Mouse (Mus musculus): ENCODE measurements around the gene Tasp1.
A peak's percentile ranks its signal among the peaks of the same experiment; 100 is the strongest.
"Not testable (repeated sequence)": the region's sequence is repeated elsewhere in the genome, so short reads cannot be mapped to it uniquely, and the experiment has no call there.

Tasp1 gene

DNA sequence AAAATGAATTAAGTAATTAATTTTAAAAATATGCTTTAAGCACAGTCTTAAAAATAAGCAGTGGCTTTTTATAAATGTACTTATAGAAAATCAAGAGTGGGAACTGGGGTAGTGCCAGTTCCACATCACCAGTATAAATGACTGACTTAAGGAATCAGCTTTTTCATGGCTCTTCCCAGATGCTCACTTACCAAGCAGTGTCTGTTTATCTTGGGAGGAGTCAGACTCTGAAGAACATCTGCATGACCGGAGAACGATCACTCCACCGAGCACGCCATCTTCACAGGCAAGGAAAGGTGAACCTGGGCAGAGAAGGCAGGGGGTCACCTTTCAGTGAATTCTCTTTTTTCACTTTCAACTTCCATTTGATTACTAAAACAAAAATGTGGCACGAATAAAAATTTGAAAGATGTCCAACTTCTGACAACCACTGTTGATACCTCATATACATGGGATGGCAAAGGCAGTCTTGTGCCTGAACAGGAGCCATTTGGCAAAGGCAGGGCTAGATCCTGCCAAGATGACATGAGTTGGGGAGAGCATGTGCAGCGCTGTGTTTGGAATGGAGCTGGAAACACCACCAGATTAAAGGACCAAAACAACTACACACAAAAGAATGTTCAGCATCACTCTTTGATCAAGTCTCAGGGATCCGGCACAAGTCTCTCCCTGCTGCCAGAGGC lies 182.9 kb downstream of the Tasp1 start:
- DNase-seq (ENCODE audit: low read depth, low spot score), result no peak

DNA sequence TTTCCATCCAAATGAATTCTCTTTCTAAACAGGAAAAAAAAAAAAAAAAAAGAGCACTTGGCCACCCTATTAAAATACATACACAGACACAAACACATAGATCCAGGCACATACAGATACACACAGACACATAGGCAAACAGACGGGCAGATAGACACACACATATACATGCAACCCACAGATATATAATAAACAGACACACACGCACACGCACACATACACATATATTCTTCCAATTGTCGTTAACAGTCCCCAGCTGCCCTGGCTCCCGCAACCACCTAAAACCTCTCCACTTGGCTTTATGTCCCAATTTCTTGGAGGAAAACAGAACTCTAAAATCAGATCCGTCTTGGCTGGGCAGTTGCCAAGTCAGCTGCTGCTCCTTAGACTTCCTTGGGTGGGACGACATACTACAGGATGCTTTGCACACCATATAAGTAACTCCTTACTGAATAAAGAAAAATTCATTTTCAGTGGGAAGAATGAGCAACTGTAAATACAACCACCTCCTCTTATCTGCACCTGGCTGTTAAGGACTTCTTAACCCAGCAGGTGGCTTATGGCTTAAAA lies 188.5 kb downstream of the Tasp1 start:
- DNase-seq (ENCODE audit: low read depth, low spot score), result no peak

DNA sequence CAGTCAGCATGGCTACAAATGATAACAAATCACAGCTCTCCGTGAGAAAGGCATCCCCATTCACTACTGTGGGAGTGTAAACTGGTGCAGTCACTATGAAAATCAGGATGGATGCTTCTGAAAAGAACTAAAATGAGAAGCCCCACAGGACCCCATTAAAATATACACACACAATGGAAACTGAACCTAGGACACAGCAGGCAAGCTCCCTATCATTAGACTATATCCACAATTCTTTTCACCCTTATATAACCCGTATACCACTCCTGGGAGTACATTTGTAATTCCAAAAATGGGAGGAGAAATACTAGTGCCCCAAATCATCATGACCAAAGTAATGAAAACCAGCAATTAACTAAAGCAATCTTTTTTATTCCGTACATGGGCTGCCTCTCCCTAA lies 190.7 kb downstream of the Tasp1 start:
- DNase-seq (ENCODE audit: low read depth, low spot score), result no peak

DNA sequence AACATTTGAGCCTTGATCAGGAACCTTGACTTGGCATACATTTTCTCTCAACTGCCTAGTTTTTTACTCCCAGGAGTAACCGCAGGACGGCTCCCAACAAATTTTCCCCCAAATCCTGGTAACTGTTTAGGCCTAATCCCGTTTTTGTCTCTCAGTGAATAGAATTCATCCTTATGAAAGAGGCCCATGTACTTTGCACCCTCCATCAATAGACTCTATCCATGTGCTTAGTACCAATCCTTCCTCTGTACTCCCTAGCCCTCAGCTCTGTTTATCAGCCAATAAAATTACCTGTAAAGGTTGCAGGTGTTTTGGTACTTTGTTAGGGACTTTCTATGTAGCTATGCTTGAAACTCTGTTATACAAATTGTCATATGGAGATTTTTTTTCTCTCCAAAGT lies 192.4 kb downstream of the Tasp1 start:
- DNase-seq (ENCODE audit: low read depth, low spot score), result no peak

DNA sequence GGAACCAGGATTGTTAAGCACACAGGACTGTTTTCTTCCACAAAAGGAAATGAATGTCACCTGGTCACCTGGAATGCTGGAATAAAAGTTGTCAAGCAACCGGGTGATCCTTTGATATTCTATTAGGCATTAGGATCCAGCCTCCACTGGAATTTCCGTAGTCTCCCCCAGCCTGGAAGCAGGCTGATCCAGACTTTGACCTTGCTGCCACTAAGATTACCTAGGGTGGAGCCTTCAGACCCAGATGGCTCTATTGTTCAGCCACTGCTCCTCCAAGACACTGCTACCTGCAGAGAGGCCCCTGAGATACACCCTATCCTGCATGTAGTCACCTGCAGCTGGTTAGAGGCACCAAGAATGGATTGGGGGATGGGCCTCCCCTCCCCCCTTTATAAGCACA lies 192.8 kb downstream of the Tasp1 start:
- no peak for DNase-seq (ENCODE audit: low read depth, low spot score)

DNA sequence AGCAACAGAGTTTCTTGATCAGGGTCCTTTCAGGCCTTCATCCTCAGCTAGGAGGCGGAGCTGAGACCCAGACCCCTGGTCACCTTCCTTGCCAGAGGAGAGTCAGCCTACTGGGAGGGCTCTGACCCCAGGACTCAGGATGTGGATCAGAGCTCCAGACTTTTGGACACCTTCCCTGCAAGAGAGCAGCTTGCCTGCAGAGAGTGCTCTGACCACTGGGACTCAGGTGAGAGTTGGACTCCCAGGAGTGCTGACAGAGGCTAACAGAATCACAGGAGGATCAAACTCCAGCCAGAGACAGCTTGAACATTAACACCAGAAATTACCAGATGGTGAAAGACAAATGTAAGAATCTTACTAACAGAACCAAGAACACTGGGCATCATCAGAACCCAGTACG lies 197.5 kb downstream of the Tasp1 start:
- not testable (repeated sequence) for DNase-seq (ENCODE audit: low read depth, low spot score)

DNA sequence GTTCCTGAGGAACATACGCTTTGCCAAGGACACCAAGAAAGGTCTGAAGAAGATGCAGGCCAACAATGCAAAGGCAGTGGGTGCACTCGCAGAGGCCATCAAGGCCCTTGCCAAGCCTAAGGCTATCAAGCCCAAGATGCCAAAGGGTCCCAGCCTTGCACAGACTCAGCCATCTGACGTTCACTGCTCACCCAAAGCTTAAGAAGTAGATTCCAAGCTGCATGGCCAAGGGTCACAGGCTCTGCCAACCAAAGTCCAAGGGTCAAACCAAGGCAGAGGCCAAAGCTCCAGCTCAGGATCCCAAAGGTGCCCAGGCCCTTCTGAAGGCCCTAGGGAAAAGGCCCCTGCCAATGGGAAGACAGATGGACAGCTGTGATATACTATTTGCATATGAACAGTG lies 203.2 kb downstream of the Tasp1 start:
- DNase-seq (ENCODE audit: low read depth, low spot score), result not testable (repeated sequence)

DNA sequence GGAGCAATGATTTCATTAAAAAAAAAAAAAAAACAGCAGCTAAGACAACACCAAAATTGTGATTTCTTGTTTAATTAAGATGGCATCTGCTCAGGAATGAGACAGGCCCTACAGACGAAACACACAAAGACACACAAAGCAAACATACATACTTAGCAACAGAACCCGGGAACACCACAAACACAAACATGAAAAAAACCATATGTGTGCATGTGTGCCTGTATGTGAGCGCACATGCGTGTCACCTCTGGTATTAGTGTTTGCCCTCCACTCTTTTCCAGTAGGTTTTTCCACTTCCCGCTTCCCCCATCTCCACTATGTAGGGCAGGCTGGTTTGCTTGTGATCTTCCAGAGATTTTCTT lies 206.5 kb downstream of the Tasp1 start:
- no peak for DNase-seq (ENCODE audit: low read depth, low spot score)

DNA sequence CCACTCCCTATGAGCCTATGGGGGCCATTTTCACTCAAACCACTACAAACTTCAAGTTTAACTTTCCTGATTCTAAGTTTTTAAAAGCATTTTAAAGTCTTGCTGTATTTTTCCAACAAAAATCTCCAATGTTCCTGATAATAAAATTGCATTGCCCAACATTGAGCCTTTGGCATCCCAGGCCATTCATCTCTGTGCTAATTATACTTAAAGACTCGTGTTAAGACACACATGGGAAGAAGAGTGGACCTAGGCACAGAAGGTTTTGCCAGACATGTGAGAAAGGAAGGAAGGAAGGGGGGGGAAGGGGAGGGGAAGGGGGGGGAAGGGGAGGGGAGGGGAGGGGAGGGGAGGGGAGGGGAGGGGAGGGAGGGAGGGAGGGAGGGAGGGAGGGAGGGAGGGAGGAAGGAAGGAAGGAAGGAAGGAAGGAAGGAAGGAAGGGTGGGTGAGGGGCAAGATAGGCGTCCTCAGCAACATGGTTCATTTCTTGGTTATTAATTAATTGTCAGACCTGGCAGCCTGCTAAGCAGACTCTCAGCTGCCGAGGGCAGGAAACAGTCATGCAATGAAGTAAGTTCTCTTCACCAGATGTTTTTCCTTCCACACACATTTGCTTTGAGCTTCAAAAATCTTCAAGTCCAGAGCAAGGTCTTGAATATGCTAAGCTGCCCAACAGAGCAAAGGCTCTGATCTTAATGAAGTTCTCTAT lies 207.0 kb downstream of the Tasp1 start:
- no peak for DNase-seq (ENCODE audit: low read depth, low spot score)

DNA sequence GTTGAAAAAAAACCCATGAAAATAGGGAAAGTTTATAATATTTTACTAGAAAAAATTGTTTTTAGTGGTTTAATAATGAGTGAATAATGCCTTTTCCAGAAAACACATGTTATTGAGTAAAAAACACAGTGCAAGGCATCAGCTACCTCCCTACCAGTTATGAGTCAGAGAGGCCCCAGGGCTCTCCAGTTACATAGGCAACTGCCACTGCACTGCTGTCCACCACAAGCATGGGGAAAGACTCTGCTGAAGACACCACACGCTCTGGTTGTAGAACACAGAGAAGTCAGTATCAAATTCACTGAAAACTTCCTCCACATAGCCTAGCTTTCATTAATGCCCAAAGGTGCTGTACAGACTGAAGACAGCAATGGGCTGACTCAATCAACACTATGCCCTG lies 217.0 kb downstream of the Tasp1 start:
- DNase-seq (ENCODE audit: low read depth, low spot score), result no peak

DNA sequence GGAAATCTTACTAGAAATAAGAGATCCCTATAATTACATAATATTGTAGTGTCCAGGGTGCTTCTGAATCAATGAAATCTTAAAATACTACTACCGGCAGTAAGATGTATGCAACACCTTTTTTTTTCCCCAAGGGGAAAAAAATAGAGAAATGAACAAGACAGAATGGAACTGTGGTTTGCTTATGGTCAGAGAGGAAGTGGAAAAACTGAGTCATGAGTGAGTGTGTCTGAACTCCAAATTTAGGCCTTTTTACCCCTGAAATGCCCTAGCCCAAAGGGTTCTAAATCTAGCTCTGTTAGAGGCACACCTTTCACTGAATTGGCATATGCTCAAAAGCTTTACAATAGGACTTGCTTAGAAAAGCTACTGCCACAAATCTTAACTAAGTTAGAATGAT lies 225.2 kb downstream of the Tasp1 start:
- DNase-seq (ENCODE audit: low read depth, low spot score), result no peak

DNA sequence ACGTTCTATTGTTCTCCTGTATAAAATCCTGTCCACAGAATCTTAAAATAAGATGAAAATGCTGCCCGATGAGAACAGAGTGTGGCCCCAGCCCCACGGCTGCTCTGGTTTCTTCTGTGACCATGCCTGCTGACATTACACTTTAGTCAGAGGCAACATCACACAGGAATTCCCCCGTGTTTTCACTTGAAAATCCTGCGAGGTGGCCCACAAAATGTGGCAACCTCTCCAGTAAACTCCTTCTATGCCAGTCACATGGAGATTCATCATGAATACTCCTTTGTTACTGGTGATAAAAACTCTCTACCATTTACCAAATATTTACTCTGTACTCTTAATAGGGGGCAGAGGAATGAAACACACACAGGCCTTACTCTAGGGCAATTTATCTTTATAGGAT lies 225.7 kb downstream of the Tasp1 start:
- DNase-seq (ENCODE audit: low read depth, low spot score), result no peak

DNA sequence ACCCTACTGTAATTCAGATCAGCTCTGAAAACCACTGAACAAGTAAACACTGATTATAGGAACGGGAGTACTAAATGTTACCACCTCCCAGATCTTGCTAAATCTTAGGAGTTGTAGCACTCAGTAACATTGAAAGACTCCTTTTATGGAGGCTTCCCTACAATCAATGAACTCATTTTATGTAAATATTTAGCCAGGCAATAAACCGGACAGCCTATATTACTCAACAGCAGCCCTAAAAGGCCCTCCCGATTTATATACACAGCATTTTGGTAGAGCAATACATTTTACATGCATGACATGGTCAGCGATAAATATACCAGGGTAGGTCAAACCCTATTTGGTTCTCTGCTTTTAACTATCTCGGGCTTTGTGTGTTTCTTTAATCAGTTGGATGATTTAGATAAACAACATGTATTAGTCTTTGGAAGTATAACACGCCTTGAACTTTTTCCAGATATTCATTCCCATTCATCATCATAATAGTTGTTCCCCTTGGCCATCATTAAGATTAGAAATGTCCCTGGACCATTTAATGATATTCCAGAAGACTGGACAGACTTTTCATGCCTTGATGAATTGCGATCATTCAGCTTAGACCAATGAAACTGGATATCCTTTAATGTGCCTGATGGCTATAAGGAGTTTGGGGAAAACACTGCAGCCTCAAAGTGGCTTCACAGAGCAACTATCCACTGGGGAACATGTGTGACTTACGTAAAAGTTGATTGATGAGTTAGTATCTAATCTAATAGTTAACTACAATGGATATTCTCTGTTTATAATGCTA lies 244.8 kb downstream of the Tasp1 start:
- peak; percentile 8 for DNase-seq (ENCODE audit: low read depth, low spot score)

DNA sequence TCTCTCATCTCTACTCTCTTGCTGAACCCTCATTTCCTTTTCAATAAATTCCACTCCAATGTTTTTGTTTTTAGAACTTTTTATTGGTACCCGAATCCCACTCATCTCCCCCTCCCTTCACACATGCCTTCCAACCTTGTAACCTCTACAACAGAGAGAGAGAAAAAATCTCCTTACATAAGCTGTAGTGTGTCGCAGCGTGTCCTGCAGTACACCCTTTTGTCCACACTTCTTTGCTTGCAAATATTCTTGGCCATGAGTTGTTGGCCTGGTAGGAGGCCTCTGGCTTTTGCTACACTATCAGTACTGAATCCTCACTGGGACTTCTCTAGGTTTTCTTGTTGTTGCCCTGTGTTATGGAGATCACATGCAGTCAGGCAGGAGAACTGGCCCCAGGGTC lies 249.3 kb downstream of the Tasp1 start:
- no peak for DNase-seq (ENCODE audit: low read depth, low spot score)

DNA sequence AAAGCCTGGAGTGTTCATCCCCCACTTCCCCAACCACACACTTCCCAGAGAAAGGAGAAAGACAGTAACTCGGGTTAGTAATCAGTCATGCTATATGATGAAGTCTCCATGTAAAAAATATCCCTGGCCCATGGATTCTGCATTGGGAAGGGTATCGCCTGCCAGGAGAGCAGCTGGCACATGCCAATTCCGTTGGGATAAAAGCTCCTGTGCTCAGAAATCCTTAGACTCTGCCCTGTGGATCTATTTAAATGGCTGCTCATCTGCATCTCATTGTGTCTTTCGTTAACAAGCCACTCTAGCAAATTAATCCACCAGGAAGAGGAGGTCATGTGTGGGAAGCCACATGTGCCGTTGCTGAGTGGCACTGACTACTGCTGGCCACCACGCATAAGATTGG lies 258.7 kb downstream of the Tasp1 start:
- no peak for DNase-seq (ENCODE audit: low read depth, low spot score)

DNA sequence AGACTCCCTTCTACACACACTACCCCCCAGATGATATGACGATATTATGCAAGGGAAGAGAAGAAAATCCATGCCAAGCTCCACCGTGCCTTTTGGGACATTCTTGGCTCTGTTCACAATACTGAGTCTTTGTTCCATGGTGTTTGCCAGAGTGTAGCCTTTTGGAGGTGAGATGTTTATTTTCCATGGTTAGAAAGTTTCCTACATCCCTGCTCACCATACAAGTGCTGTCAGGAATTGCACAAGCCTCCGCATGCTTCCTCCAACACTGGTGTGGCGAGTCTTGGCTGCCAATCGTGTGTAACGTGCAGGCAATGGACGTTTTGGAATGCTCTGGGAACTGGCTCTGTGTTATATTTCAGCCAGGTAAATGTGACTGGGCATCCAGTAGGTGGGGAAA lies 262.6 kb downstream of the Tasp1 start:
- no peak for DNase-seq (ENCODE audit: low read depth, low spot score)

DNA sequence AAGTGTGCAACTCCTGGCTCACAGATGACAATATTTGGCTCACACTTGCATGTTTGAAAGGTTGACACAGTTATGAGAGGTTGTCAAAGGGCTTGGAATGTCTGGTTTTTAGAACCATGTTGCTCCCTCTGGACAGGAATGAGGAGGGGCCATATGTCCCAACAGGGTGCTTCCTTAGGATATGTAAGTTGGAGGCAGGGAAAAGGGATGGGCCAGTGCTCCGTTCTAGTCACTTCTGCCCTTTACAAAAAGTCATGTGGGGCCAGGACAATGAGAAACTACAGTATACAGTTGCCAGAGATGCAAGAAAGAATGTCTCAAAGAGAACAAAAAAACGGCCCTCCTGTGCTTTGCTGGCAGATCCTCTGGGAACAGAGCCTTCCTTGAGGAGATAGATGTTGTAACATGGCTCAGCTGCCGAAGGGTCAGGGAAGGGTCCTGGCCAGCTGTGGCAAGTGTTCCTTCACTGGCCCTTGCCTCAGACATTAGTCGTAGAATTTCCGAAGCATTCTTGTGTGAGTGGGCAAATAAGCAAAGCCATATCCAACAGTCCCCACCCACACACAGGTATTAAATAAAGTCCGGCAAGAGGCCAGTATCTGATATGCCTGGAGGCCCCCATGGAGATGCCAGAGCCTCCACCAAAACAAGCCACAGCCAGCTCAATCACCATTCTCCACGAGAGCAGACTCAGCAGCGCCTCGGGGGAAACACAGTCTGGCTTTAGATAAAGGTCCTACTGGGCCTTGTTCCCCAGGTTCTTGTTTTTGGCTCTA lies 274.1 kb downstream of the Tasp1 start:
- DNase-seq (ENCODE audit: low read depth, low spot score), result no peak

DNA sequence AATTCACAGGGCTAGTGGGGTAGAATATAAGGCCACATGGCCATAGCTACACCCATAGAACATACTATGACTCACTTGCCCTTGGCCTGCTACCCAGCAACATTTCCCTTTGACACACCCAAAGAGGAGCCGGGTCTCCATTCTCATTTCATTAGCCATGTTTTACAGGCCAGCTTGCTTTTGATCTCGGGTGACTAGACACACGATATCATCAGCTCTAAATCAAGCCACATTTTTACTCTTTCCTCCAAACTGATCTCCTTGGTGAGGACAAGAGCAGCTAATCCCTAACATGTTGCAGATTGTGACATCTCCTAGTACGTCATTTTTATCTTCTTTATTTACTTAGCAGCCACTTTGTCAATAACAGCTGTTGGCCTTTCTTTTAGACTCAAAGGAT lies 277.9 kb downstream of the Tasp1 start:
- no peak for DNase-seq (ENCODE audit: low read depth, low spot score)

DNA sequence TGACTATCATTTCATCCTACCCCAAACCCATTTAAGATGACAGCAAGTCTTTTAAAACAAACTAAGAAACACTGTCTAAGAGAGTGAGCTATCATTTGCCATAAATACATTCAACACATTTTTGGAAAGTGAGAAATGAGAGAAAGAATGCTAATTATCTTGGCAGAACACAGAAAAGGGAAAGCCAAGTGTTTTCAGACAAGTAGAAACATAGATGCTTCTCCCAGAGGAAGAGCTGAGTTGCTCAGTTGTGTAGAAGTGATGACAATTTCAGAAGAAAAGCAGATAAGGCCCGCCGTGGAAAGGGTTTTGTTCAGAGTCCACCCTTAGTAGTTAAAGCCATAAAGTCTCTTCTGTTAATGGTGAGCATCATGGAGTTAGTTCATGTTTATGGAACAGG lies 281.7 kb downstream of the Tasp1 start:
- no peak for DNase-seq (ENCODE audit: low read depth, low spot score)

DNA sequence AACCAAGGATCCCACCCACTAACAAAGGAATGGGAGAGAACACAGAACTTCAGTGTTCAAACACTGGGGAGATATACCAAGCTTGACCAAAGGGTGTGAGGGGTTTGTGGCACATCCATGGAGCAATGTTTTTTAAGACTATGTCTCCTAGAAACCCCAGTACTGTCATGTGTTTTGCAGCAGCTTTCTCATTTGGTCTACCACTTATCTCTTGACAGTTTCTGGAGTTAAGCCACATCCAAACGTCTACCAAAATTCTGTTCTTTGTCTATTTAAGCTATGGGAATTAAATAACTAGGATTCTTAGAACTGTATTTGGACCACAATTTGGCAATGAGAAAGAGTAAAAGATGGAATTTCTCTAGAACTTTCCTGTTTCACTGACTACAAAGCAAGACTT lies 282.1 kb downstream of the Tasp1 start:
- DNase-seq (ENCODE audit: low read depth, low spot score), result no peak

All from mesoderm, embryonic 11.5 days (tissue).